Mouse (Mus musculus): ENCODE measurements around the gene Gadl1.

Gene Gadl1

DNA sequence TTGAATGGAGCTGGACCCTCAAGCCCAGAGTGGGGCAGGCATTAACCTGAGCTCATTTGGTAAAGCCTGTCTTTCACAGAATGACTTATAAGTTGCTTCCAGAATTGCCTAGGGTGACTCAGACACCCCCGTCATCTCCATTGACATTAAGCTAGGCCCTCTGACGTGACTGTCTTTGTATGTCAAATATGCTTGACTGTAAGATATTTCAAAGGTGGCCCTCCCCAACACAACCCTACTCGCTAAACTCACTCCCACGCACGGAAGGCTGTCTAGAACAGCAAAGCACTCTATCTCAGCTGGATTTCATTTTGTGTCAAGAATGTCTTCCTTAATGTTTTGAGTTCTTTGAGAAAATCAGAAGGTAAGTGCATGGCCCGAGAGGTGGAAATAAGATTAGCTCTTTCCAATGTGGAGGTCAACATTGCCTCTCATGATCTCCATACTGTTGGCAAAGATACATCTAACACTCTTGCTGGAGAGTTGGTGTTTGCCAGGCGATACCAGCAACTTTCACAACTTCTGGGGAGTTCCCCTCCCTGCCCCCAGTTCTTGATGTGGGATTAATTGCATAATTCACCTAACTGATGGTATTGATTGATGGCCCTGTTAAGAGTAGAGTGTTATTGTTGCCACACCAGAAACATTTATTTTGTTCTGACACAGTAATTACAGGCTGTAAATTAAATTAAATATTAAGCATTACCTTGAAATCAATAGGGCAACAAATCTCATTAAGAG is 182.0 kb downstream of the Gadl1 start:
- no peak for DNase-seq

DNA sequence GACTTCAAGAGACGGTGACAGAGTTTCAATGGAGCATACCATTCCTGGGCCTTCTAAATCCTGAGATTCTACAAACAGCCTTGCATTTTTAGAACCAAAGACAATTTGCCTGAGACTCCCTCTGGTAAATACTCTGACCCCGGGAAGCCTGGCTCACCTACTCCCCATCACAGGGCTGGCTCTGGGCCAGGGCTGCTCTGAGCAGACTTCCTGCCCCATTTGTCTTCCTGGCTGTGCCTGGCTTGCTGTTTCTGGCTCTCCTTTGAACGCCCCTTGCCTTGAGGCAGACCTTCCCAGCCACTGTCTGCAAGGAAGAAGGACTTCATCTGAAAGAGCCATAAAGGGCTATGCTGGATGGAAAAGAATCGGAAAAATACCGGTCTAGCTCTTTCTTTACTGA is 182.7 kb downstream of the Gadl1 start:
- no peak for DNase-seq

DNA sequence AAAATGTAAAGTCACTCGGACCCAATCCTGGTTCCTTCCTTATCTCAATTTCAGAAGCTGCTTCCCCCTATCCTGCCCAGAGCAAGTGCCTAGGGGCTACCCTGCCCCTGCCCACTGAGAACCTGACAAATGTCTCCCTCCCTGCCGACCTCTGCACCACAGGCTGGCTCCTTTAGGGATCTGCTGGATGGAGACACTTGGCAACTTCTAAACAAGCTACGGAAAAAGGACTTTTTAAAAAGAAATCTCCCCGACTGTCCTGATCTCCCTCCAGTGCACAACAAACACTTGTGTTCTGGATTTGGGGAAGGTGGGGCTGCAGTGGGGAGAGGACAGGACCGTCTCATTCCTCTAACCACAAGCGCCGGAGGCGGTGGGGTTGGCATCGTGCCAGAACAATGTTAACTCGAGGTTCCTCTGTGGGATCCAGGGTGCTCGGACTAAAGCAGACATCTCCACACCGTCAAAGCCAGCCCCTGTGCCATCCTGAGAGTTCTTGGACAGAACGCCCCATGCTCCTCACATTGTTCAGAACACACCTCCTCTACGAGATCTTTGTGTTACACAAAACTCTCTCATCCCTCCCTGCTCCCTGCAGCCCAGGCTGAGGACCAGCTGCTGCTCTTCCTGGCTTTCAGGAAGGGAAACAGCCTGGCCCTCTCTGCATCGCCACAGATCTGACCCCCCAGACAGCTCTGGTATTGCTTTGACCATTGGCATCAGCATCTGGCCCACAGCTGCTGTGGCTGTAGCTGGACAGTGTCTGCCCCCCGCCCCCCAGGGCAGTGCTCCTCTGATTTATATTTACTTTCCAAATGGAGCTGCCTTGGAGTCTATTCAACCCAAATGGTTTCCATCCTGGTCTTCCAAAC is 189.7 kb downstream of the Gadl1 start:
- DNase-seq = no peak

DNA sequence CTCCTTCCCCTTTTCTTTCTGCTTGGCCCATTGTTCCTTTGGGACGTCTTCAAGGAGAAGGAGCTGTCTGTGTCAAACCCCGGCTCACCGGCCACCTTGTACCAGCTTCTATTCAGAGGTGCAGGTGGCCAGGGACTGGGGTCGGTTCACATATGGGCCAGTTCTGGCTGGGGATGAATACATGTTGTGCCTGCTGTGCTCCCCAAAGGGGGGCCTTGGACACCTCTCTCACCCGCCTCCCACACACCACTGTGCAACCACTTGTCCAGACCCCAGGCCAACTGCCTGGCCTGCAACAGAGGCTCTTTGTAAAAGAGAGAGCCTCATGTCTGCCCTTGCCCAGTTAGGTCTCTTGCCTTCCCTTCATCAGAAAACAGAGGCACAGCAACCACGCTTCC is 190.3 kb downstream of the Gadl1 start:
- DNase-seq = no peak

DNA sequence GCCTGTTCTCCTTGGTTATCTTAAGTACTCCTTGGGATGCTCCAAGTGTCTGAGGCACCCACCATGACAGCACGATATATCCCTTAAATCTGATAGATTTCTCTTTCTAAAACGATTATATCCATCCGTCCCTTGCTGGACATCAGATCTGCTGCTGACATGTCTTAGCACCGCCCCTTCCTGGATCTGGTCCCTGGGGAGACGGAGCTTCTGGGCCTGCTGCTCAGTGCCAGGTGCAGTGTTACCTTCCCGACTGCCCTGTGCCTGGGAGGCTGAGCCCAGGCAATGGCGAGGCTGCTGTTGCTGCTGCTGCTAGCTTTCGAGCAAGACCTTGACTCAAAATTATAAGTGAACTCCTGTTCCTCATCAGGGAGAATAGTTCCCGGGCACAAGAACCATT is 190.8 kb downstream of the Gadl1 start:
- no peak for DNase-seq

DNA sequence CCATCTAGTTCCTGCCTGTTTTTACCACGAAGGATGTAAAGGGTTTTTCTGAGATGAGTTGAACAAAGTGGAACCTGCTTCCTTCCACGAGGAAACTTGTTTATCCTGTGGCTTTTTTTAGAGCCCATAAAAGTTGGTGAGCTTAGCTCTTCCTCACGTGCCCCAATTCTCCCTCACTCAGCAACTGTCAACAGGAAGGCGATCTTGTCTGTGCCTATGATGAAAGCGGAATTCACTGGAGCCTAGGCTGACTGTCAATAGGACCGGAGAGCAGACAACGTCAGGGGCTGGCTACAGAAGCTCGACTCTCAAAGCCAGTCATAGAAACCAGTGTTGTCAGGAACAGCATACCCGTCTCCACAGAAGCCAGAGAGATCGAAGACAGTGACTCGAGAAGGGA is 192.6 kb downstream of the Gadl1 start:
- DNase-seq = no peak

DNA sequence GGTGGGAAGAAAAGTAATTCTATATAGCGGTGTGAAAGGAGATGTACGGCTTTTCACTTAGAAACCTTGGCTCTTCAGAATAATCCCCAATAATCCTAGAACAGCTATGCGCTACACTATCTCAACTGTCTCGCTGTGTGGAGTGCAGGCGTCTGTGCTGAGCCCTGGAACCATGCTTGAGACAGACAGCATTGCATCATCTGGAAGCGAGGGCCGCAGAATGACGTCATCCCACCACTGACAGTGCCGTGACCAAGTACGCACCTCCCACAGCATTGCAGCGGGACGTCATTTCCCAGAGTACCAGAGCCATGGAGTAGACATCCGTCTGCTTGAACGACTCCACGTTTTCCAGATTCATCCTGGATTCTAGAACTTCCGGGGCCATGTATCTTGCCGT is 195.5 kb downstream of the Gadl1 start:
- no peak for DNase-seq

DNA sequence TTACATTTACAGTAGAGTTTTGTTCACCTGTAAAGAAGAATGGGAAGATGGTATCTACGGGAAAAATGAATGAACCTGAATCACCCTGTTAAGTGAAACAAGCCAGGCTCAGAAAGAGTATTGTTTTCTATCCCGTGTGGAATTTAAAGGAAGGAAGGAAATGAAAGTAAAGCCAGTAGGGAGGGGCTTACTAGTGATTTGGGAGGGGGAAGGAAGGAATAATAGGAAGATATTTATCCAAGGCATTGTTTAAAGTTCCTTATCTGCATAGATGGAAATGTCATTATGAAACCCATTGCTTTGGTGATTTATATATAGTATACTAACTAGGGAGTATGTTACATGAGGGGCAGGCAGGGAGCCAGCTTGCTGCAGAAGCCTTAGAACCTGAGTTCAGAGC is 199.5 kb downstream of the Gadl1 start:
- DNase-seq = no peak

DNA sequence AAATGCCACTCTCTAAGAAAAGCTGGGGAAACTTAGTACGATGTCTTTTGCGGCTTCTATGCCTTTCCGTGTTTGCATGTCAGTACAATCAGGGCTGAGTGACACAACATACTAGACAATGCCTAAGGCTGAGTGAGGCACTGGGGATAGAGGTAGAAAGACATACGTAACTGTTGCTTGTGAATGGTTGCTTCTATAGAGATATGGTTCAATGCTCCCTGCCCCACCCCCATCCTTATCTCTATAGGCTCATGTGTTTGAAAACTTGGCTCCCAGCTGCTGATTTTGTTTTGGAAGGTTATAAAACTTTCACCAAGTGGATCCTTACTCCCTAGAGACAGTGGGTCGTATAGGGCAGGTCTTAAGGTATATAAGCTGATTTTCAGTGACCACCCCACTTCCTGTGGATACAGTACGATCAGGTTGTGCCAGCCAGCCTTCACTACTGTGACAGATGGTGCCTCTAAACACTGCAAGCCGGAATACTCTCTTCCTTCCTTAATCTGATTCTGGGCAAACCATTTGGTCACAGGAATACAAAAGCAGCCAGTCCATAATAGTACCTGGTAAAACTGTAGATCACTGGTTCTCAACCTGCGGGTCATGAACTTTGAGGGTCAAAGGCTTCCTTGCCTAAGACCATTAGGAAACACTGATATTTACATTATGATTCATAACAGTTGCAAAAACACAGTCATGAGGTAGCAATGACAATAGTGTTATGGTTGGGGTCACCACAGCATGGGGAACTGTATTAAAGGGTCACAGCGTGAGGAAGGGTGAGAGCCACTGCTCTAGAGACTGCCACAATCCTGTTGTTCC is 202.1 kb downstream of the Gadl1 start:
- no peak for DNase-seq

DNA sequence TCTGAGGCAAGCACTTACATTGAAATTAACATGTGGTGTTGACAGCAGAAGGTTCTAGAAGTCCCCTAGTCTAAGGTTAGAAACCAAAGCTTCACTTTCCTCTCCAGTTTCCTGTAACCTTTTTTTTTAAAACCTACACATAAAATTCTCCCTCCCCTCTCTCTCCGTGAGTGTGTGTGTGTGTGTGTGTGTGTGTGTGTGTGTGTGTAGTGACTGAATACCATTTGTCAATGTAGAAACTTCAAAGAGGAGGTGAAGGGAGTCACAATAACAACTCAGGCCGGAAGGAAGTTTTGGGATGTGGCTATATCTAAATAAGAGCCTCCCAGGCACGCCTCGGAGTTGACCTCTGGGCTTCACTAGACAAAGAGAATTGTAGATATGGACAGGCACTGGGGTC is 205.1 kb downstream of the Gadl1 start:
- no peak for DNase-seq

DNA sequence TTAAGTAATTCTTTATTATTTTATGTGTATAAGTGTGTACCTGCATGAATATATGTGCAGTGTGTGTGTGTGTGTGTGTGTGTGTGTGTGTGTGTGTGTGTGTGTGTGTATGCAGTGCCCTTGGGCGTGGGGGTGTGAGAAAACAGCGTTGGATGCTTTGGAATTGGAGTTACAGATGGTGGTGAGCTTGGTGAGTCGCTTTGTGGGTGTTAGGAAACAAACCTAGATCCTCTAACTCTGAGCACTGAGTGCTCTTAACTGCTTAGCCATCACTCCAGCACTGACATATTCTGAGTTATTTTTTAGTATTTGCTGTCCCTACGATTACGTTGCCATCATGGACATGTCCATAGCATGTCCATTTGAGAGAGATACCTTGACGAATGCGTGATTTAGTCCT is 206.6 kb downstream of the Gadl1 start:
- DNase-seq = no peak

DNA sequence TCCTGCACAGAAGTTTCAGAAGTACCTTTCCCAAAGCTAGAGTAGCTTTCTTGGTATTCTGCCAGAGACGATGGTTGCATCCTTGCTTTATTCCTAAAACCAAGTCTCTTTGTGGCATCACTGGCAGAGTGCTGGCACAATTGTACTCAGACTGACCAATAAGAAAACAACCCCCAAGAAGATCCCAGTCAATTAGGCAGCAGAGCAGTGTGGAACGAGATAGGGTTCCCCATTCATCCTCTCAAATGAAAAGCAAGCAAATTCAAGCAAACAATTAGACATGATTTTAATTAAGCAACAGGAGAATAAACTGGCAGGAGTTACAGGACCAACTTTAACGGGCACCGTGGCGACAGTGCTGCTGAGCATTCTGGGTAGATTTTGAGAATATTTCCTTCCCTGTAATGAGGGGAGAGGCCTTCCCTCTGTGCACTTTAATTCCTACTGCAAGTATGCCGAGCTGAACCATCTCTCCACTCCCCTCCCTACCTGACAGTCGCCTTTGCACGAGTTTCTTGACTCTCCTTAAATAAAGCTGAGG is 209.1 kb downstream of the Gadl1 start:
- DNase-seq = no peak

DNA sequence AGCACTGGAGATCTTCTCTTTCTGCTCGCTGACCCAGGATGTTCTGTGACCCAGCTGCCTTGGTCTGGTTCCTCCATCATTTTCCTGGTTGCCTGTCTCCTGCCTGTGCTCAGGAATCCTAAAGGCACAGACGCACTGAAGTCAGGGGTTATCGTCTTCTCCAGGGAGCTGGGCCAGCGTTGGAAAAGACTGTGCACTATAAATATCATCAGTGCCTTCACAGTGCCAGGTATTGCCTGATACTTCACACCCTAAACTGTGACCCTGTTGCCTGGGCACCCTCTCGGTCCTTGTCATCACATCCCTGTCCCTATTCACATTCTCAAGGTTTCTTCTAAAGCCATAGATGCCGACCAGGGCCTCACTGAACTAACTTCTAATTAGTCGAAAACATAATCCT is 210.7 kb downstream of the Gadl1 start:
- no peak for DNase-seq

DNA sequence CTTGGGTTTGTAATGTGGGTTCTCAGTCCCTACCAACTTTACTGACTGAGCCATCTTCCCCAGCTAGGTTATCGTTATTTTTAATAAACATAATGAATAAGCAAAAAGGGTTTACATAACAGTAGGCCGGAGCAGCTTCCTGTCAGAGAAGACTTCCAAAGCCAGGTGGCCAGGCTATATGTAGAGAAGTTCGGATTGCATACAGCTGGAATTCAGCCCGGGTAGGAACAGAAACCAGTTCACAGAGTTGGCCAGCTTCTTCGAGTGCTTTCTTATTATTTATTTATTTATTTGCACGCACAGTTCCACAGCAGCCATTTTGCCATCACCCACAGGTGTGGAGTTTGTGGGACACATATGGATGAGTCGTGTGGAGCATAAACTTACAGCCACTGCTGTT is 212.2 kb downstream of the Gadl1 start:
- no peak for DNase-seq

DNA sequence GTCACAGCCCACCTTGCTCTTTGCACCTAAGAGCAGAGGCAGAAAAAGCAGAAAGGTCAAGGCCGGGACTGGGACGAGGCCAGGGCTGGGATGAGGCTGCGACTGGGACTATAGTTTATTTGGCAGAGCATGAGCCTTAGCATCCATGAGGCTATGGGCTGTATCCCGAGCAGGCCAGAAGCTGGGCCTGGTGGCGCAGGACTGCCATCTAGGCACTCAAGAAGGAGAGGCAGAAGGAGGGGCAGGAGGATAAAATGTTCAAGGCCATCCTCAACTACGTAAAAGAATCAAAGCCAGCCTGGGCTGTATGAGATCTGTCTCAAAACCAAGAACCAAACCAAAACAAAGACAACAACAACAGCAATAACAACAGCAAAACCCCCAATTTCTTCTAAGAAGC is 213.3 kb downstream of the Gadl1 start:
- DNase-seq = no peak

DNA sequence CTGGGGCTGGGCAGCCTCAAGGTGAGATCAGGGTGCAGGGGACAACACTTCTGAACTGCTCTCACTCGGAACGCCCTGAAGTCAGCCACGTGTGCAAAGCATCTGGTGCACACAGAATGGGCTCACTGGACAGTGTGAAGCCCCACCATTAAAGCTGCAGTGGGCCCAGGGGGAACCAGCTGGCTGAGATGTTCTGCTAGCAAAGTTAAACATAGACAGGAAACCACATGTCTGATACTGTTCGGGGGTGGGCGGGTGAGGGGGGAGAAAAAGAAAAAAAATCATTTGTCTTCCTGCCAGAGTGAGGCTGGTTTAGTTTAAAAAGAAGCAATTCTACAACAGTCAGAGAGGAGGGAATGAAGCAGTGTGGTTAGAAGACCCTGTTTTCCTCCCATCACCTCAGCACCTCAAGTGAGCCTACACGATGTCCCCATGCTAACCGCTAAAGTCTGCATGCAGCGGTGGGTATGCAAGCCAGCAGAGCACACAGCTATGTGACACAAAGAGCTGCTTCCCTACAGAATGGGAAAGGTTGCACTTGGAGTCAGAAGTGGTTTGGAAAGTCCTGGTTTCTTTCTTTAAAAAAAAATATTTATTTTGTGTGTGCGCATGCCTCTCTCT is 213.8 kb downstream of the Gadl1 start:
- DNase-seq = no peak

Measured in cerebellum, adult 11-12 months (tissue).